Mouse (Mus musculus) CH12.LX (cell line): ENCODE measurements at regions not wholly inside any gene's neighbourhood (a gene's known extent, or its start where the extent isn't known, plus 50 kb on each side); places are given as distances from the start of the nearest gene placed in this dataset.

Source experiments
- DNase-seq: peaks from one replicate; pipeline ENCODE4 v3.0.0-alpha.2; 2013; ENCODE audit errors: extremely low read depth
- H3K27ac ChIP-seq: 2 replicates; pipeline ENCODE4 v1.5.1; 2012; ENCODE audit warnings: low read depth, mild to moderate bottlenecking, control low read depth, moderate library complexity; ENCODE audit not compliant: insufficient read depth
- H3K27me3 ChIP-seq: replicated peaks from 2 replicates; pipeline ENCODE3; 2012; ENCODE audit warnings: inconsistent platforms
- H3K36me3 ChIP-seq, 2 experiments: replicated peaks in 1 of 2; 2 replicates each; pipeline versions ENCODE3 to v1.6.1; 2012; ENCODE audit warnings: inconsistent platforms in 1 of 2, low read length in 1 of 2, mild to moderate bottlenecking in 1 of 2, mixed read lengths in 1 of 2, moderate library complexity in 1 of 2; ENCODE audit not compliant: control insufficient read depth in 1 of 2, insufficient read depth in 1 of 2
- H3K4me1 ChIP-seq, 2 experiments: 2 replicates each; pipeline ENCODE4 v1.6.1; 2012; ENCODE audit warnings: inconsistent platforms in 1 of 2, moderate library complexity in 1 of 2; ENCODE audit not compliant: insufficient read depth in 2 of 2, control insufficient read depth in 1 of 2
- H3K4me2 ChIP-seq: 2 replicates; pipeline ENCODE4 v1.6.1; 2012; ENCODE audit warnings: low read depth, mild to moderate bottlenecking, control low read depth; ENCODE audit not compliant: poor library complexity, insufficient read depth, severe bottlenecking
- H3K4me3 ChIP-seq, 3 experiments: fragments of 150-350 bp in 1 of 3; sonication (generic) in 1 of 3; replicated peaks in 1 of 3; 2 replicates each; pipeline versions ENCODE3 to v1.5.1; 2011 to 2012; ENCODE audit warnings: low read depth in 2 of 3, low read length in 2 of 3, mild to moderate bottlenecking in 2 of 3, moderate library complexity in 2 of 3, control low read depth in 1 of 3, improper control_type of control experiment in 1 of 3, inconsistent platforms in 1 of 3, mixed read lengths in 1 of 3; ENCODE audit not compliant: poor library complexity in 1 of 3
- H3K79me2 ChIP-seq: replicated peaks from 2 replicates; pipeline ENCODE4 v1.6.1; 2012; ENCODE audit warnings: mild to moderate bottlenecking, moderate library complexity; ENCODE audit not compliant: control insufficient read depth, poor library complexity, insufficient read depth, severe bottlenecking; ENCODE audit errors: extremely low read depth
- H3K9ac ChIP-seq: 2 replicates; pipeline ENCODE4 v1.6.1; 2012; ENCODE audit warnings: low read depth, mild to moderate bottlenecking, control low read depth, moderate library complexity; ENCODE audit not compliant: insufficient read depth
- H3K9me3 ChIP-seq: replicated peaks from 2 replicates; pipeline ENCODE3; 2012; ENCODE audit warnings: low read length, inconsistent platforms, mixed read lengths
- CHD1 ChIP-seq: IDR thresholded peaks from 2 replicates; pipeline ENCODE4 v1.6.1; 2012; ENCODE audit warnings: low read depth, low read length, improper control_type of control experiment, inconsistent platforms
- EP300 ChIP-seq: IDR thresholded peaks from 2 replicates; pipeline ENCODE4 v1.6.1; 2011; ENCODE audit warnings: low read length, improper control_type of control experiment
- ETS1 ChIP-seq: conservative IDR thresholded peaks from 2 replicates; pipeline ENCODE4 v1.6.1; 2012; ENCODE audit warnings: low read depth, mild to moderate bottlenecking, inconsistent platforms, low read length, improper control_type of control experiment, moderate library complexity
- GABPA ChIP-seq: IDR thresholded peaks from 2 replicates; pipeline ENCODE4 v1.6.1; 2012; ENCODE audit warnings: low read depth, low read length, improper control_type of control experiment, inconsistent platforms; ENCODE audit not compliant: insufficient replicate concordance
- IRF4 ChIP-seq: IDR thresholded peaks from 2 replicates; pipeline ENCODE4 v1.6.1; 2014; ENCODE audit warnings: low read depth, mild to moderate bottlenecking, inconsistent platforms, low read length, improper control_type of control experiment
- JUN ChIP-seq: IDR thresholded peaks from 2 replicates; pipeline ENCODE4 v1.6.1; 2011; ENCODE audit warnings: low read depth, mild to moderate bottlenecking, low read length, improper control_type of control experiment, moderate library complexity; ENCODE audit not compliant: insufficient read depth
- JUND ChIP-seq: conservative IDR thresholded peaks from 2 replicates; pipeline ENCODE4 v1.6.1; 2011; ENCODE audit warnings: low read depth, low read length, improper control_type of control experiment
- MAZ ChIP-seq: IDR thresholded peaks from 2 replicates; pipeline ENCODE4 v1.6.1; 2012; ENCODE audit warnings: low read depth, mild to moderate bottlenecking, inconsistent platforms, low read length, improper control_type of control experiment, moderate library complexity
- MXI1 ChIP-seq: IDR thresholded peaks from 2 replicates; pipeline ENCODE4 v1.6.1; 2011; ENCODE audit warnings: mild to moderate bottlenecking, low read depth, low read length, improper control_type of control experiment
- PAX5 ChIP-seq: IDR thresholded peaks from 2 replicates; pipeline ENCODE4 v1.6.1; 2012; ENCODE audit warnings: low read length, inconsistent platforms, mixed read lengths
- POLR2A ChIP-seq: IDR thresholded peaks from 2 replicates; pipeline ENCODE4 v1.6.1; 2011; ENCODE audit warnings: low read depth, mild to moderate bottlenecking, improper control_type of control experiment, low read length
- POLR2AphosphoS2 ChIP-seq: IDR thresholded peaks from 2 replicates; pipeline ENCODE4 v1.6.1; 2011; ENCODE audit warnings: low read depth, low read length, improper control_type of control experiment
- SIN3A ChIP-seq: IDR thresholded peaks from 2 replicates; pipeline ENCODE4 v1.6.1; 2012; ENCODE audit warnings: low read length, improper control_type of control experiment, inconsistent platforms
- SMC3 ChIP-seq: IDR thresholded peaks from 2 replicates; pipeline ENCODE4 v1.6.1; 2011; ENCODE audit warnings: low read depth, low read length, improper control_type of control experiment
- TBP ChIP-seq: conservative IDR thresholded peaks from 2 replicates; pipeline ENCODE4 v1.6.1; 2011; ENCODE audit warnings: low read depth, low read length, improper control_type of control experiment
- USF1 ChIP-seq: IDR thresholded peaks from 2 replicates; pipeline ENCODE4 v1.6.1; 2014; ENCODE audit warnings: low read depth, mild to moderate bottlenecking, inconsistent platforms, low read length, improper control_type of control experiment
- USF2 ChIP-seq: conservative IDR thresholded peaks from 2 replicates; pipeline ENCODE4 v1.6.1; 2011; ENCODE audit warnings: low read depth, low read length, improper control_type of control experiment
- ZKSCAN1 ChIP-seq: IDR thresholded peaks from 2 replicates; pipeline ENCODE4 v1.6.1; 2012; ENCODE audit warnings: low read depth, inconsistent platforms, low read length, improper control_type of control experiment, borderline replicate concordance
- dilution Hi-C: fragments of 300-500 bp; cut with MboI; formaldehyde crosslinking; loops from 2 replicates; pipeline ENCODE4 v1.14.3; 2020; ENCODE audit warnings: low sequenced_read_pairs; ENCODE audit not compliant: extremely low pct_unique_long_range_greater_than_20kb, extremely low pct_ligation_motif_present
- in situ Hi-C: fragments of 300-500 bp; cut with MboI; formaldehyde crosslinking; loops from 3 replicates; pipeline ENCODE4 v1.14.3; 2019; ENCODE audit warnings: low sequenced_read_pairs, low pct_ligation_motif_present, low pct_unique_long_range_greater_than_20kb, mixed read lengths

DNA sequence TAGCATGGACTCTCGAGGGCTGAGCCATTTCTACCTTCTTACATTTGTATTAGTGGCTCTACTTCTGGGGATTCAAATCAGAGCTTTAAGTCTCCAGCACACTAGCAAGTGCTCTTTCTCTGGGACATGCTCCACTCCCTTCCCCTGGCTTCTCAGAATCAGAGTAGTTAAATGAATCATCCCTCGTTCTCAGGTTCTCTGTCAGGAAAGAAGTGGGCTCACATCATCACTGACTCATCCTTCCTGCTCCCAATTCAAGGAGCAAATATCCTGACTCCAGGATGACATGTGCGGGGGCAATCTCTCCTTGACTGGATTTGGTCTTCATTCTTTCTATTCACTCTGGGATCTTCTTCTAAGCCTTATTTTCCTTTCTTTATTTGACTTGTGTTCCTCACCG is 266.2 kb upstream of the Slc35b3 start:
- Histone ChIP-seq H3K9me3 (no peaks in the 10 kb centered on the region), H3K79me2 (no peaks in the 10 kb centered on the region), H3K27ac (no peak overlapping the region), H3K4me1 (no peaks in the 10 kb centered on the region), H3K27me3 (no peaks in the 10 kb centered on the region), H3K9ac (no peak overlapping the region), H3K36me3 (no peaks in the 10 kb centered on the region), H3K4me2 (no peak overlapping the region), H3K4me3 (no peak overlapping the region)
- TF ChIP-seq IRF4 (no peak), JUN (no peak), EP300 (no peak), JUND (no peak), GABPA (no peak), POLR2AphosphoS2 (no peak), POLR2A (no peak), MXI1 (no peak), USF2 (no peak), ZKSCAN1 (no peak), TBP (no peak), SIN3A (no peak), USF1 (no peak), MAZ (no peak), ETS1 (no peak), SMC3 (no peak), PAX5 (no peak), CHD1 (no peak)
- dilution Hi-C loops (no loop called here), in situ Hi-C loops (no loop called here)
- DNase-seq: no peak

DNA sequence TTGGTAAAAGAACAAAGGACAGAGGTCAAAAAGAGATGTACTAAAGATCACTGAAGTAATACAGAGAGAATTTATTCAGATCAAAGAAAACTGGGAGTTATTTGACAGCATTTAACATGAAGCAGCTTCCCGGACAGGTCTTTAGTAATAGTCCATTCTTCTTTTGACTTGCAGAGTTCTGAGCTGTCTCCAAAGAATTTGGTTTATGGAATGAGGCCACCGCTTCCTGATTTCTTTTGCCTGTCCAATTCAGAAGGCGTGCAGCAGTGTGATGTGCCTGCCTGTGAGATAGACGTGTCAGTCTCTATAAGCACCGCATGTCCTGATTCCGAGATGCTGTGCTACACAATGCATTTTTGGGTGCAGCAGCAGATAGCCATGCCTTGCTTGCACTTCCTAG is 265.0 kb upstream of the Slc35b3 start:
- Histone ChIP-seq H3K79me2 (no peaks in the 10 kb centered on the region), H3K4me2 (no peak overlapping the region), H3K9me3 (no peaks in the 10 kb centered on the region), H3K36me3 (no peaks in the 10 kb centered on the region), H3K4me3 (no peak overlapping the region), H3K27me3 (no peaks in the 10 kb centered on the region), H3K9ac (no peak overlapping the region), H3K27ac (no peak overlapping the region), H3K4me1 (no peaks in the 10 kb centered on the region)
- DNase-seq: no peak
- dilution Hi-C loops: no loop called here
- TF ChIP-seq IRF4: no peak
- TF ChIP-seq SIN3A: no peak
- no peak for TF ChIP-seq EP300
- no peak for TF ChIP-seq TBP
- in situ Hi-C loops: no loop called here
